Mouse (Mus musculus) neural tube, embryonic 12.5 days (tissue): Measurements from ENCODE around the gene Cyp2a5. TPM values are rescaled to one million over a fixed set of nuclear protein-coding genes. Genes with fewer than 3 reads are reported as not detected.
"Not testable (repeated sequence)": the region's sequence is repeated elsewhere in the genome, so short reads cannot be mapped to it uniquely, and the experiment has no call there.

ENCODE experiments used
- ATAC-seq: fragments of 200-750 bp; cut with Nextera tagmentation; 2 replicates; pipeline ENCODE4 v1.8.0; 2017; ENCODE audit warnings: low read depth, mild to moderate bottlenecking, moderate TSS enrichment, moderate library complexity; ENCODE audit not compliant: low FRiP score
- H3K27ac ChIP-seq: fragments of 300-500 bp; sonication (generic); 2 replicates; pipeline ENCODE4 v1.5.1; 2016
- H3K27me3 ChIP-seq: fragments of 300-500 bp; sonication (generic); replicated peaks from 2 replicates; pipeline ENCODE4 v1.6.1; 2016; ENCODE audit warnings: mild to moderate bottlenecking
- H3K36me3 ChIP-seq: fragments of 300-500 bp; sonication (generic); 2 replicates; pipeline ENCODE4 v1.6.1; 2016; ENCODE audit warnings: mild to moderate bottlenecking
- H3K4me1 ChIP-seq: fragments of 300-500 bp; sonication (generic); 2 replicates; pipeline ENCODE4 v1.6.1; 2016
- H3K4me2 ChIP-seq: fragments of 300-500 bp; sonication (generic); replicated peaks from 2 replicates; pipeline ENCODE4 v1.6.1; 2016; ENCODE audit warnings: mild to moderate bottlenecking
- H3K4me3 ChIP-seq: fragments of 300-500 bp; sonication (generic); 2 replicates; pipeline ENCODE4 v1.5.1; 2016
- H3K9ac ChIP-seq: fragments of 300-500 bp; sonication (generic); 2 replicates; pipeline ENCODE4 v1.6.1; 2016; ENCODE audit warnings: mild to moderate bottlenecking
- H3K9me3 ChIP-seq: fragments of 300-500 bp; sonication (generic); 2 replicates; pipeline ENCODE4 v1.6.1; 2016; ENCODE audit warnings: mild to moderate bottlenecking
- WGBS: fragments of 180-500 bp; shearing (Covaris S2); methylation state at CpG from one replicate; pipeline ENCODE4 v1.1.7; 2016; 5-methylcytosine and 5-hydroxymethylcytosine counted together
- polyA plus RNA-seq: library from polyadenylated mRNA; unstranded; fragments of >200 nt; fragmentation: Nextera tagmentation; extraction: Ambion mirVana; gene quantifications from 2 replicates; pipeline ENCODE4 v1.2.1, GENCODE M21; 2016

The Cyp2a5 gene
- polyA plus RNA-seq = 0.27 TPM in 1 of 2 replicates, not detected in the other

GRCm38 (mm10) chr7:26835059-26835458 is at the start of gene Cyp2a5:
TSS of gene Cyp2a5 (plus strand) at chr7:26835305.
- H3K27ac ChIP-seq, H3K4me2 ChIP-seq, H3K4me1 ChIP-seq, ATAC-seq, H3K36me3 ChIP-seq, H3K27me3 ChIP-seq, H3K9me3 ChIP-seq, H3K4me3 ChIP-seq, H3K9ac ChIP-seq: not testable (repeated sequence)
- 75% methylated on average over 3 of the region's 3 CpGs for WGBS

- H3K4me3 ChIP-seq, H3K9me3 ChIP-seq, ATAC-seq, H3K27me3 ChIP-seq, H3K36me3 ChIP-seq, H3K9ac ChIP-seq, H3K27ac ChIP-seq, H3K4me2 ChIP-seq, H3K4me1 ChIP-seq: not testable (repeated sequence)
- 51% methylated on average over 1 of the region's 1 CpGs for WGBS
Measured at GRCm38 (mm10) chr7:26786013-26786412, 49.1 kb upstream of the Cyp2a5 start.

- H3K27ac ChIP-seq = no peak overlapping the region
- H3K27me3 ChIP-seq = no peaks in the 10 kb centered on the region
- no peak overlapping the region for H3K4me2 ChIP-seq
- H3K9me3 ChIP-seq = no peaks in the 10 kb centered on the region
- no peak for ATAC-seq
- H3K9ac ChIP-seq = no peak overlapping the region
- WGBS = 84% methylated on average over 6 of the region's 6 CpGs
- no peaks in the 10 kb centered on the region for H3K36me3 ChIP-seq
- H3K4me1 ChIP-seq = no peaks in the 10 kb centered on the region
- no peak overlapping the region for H3K4me3 ChIP-seq
Measured at GRCm38 (mm10) chr7:26789984-26790383, 45.1 kb upstream of the Cyp2a5 start.

- Histone ChIP-seq H3K27me3 (no peaks in the 10 kb centered on the region), H3K4me3 (no peak overlapping the region), H3K36me3 (no peaks in the 10 kb centered on the region), H3K4me2 (no peak overlapping the region), H3K4me1 (no peaks in the 10 kb centered on the region), H3K27ac (no peak overlapping the region), H3K9me3 (no peaks in the 10 kb centered on the region), H3K9ac (no peak overlapping the region)
- ATAC-seq = no peak
Measured at GRCm38 (mm10) chr7:26800104-26800503, 35.0 kb upstream of the Cyp2a5 start.

- no peak overlapping the region for H3K27ac ChIP-seq
- no peak overlapping the region for H3K4me2 ChIP-seq
- no peaks in the 10 kb centered on the region for H3K9me3 ChIP-seq
- no peaks in the 10 kb centered on the region for H3K4me1 ChIP-seq
- no peak overlapping the region for H3K4me3 ChIP-seq
- ATAC-seq = no peak
- H3K36me3 ChIP-seq = no peaks in the 10 kb centered on the region
- no peak overlapping the region for H3K9ac ChIP-seq
- H3K27me3 ChIP-seq = no peaks in the 10 kb centered on the region
- WGBS = 88% methylated on average over 1 of the region's 1 CpGs
Measured at GRCm38 (mm10) chr7:26800996-26801395, 34.1 kb upstream of the Cyp2a5 start.

- 94% methylated on average over 2 of the region's 2 CpGs for WGBS
- Histone ChIP-seq H3K4me3 (no peak within 1 kb of the TSS), H3K27me3 (no peaks in the 10 kb centered on the region), H3K9me3 (0 out of 2 replicates have a peak, but pooled peaks cover 3% of the 10 kb centered on the region), H3K4me1 (no peaks in the 10 kb centered on the region), H3K36me3 (no peaks in the 10 kb centered on the region), H3K27ac (no peak within 1 kb of the TSS), H3K9ac (no peak within 1 kb of the TSS), H3K4me2 (no peak within 1 kb of the TSS)
- ATAC-seq = no peak
Measured at GRCm38 (mm10) chr7:26808592-26808991, 26.5 kb upstream of the Cyp2a5 start, which contains the start of gene Cyp2g1. TSS of gene Cyp2g1 (plus strand) at chr7:26808892.

- H3K27ac ChIP-seq, ATAC-seq, H3K4me1 ChIP-seq, H3K27me3 ChIP-seq, H3K36me3 ChIP-seq, H3K4me2 ChIP-seq, H3K9ac ChIP-seq, H3K4me3 ChIP-seq, H3K9me3 ChIP-seq: not testable (repeated sequence)
- 85% methylated on average over 9 of the region's 9 CpGs for WGBS
Measured at GRCm38 (mm10) chr7:26831556-26832292, 3.4 kb upstream of the Cyp2a5 start.

GRCm38 (mm10) chr7:26832668-26833067 is 2.4 kb upstream of the Cyp2a5 start:
- not testable (repeated sequence) for H3K4me3 ChIP-seq, H3K4me2 ChIP-seq, H3K4me1 ChIP-seq, ATAC-seq, H3K27ac ChIP-seq, H3K27me3 ChIP-seq, H3K9ac ChIP-seq, H3K9me3 ChIP-seq, H3K36me3 ChIP-seq
- WGBS = 84% methylated on average over 7 of the region's 7 CpGs

GRCm38 (mm10) chr7:26843400-26843799 is 8.3 kb downstream of the Cyp2a5 start:
- H3K4me2 ChIP-seq, H3K9me3 ChIP-seq, H3K27ac ChIP-seq, H3K4me3 ChIP-seq, H3K4me1 ChIP-seq, ATAC-seq, H3K27me3 ChIP-seq, H3K36me3 ChIP-seq, H3K9ac ChIP-seq: not testable (repeated sequence)
- 83% methylated on average over 2 of the region's 2 CpGs for WGBS

- ATAC-seq, H3K36me3 ChIP-seq, H3K27ac ChIP-seq, H3K4me3 ChIP-seq, H3K9me3 ChIP-seq, H3K27me3 ChIP-seq, H3K9ac ChIP-seq, H3K4me1 ChIP-seq, H3K4me2 ChIP-seq: not testable (repeated sequence)
Measured at GRCm38 (mm10) chr7:26850063-26850462, 15.0 kb downstream of the Cyp2a5 start.

GRCm38 (mm10) chr7:26878581-26878980 is 43.5 kb downstream of the Cyp2a5 start:
- ATAC-seq, H3K9me3 ChIP-seq, H3K27me3 ChIP-seq, H3K27ac ChIP-seq, H3K4me3 ChIP-seq, H3K4me1 ChIP-seq, H3K36me3 ChIP-seq, H3K9ac ChIP-seq, H3K4me2 ChIP-seq: not testable (repeated sequence)

GRCm38 (mm10) chr7:26880600-26880999 is 45.5 kb downstream of the Cyp2a5 start:
- H3K27ac ChIP-seq, H3K27me3 ChIP-seq, H3K9me3 ChIP-seq, H3K4me2 ChIP-seq, H3K4me3 ChIP-seq, H3K4me1 ChIP-seq, ATAC-seq, H3K36me3 ChIP-seq, H3K9ac ChIP-seq: not testable (repeated sequence)
- 80% methylated on average over 3 of the region's 3 CpGs for WGBS
